Mouse (Mus musculus): Measurements from ENCODE around the gene Slc34a2. TPM values are rescaled to one million over a fixed set of nuclear protein-coding genes. Genes with fewer than 3 reads are reported as not detected.

Slc34a2 gene
- total and polyA plus RNA-seq, 2 experiments from 2014 or later: 0.10 TPM; not detected in 1

- TF ChIP-seq CTCF (IDR thresholded peaks at IDR 0.05; ENCODE audit: low read depth): no peak
- DNase-seq (no peak), ATAC-seq (peak; percentile 25; the same call in 1 of the 2 replicates)
- H3K36me3 ChIP-seq (ENCODE audit: insufficient read depth): no peaks in the 10 kb centered on the region
- no peak overlapping the region for H3K9ac ChIP-seq
- H3K4me3 ChIP-seq (ENCODE audit: low read depth, low read length): no peak overlapping the region
- no peaks in the 10 kb centered on the region for H3K27me3 ChIP-seq (ENCODE audit: insufficient read depth, low read length)
- no peaks in the 10 kb centered on the region for H3K4me1 ChIP-seq (ENCODE audit: insufficient read depth)
- no peaks in the 10 kb centered on the region for H3K9me3 ChIP-seq (ENCODE audit: low read length)
- 63% methylated on average over 8 of the region's 8 CpGs for WGBS
- H3K27ac ChIP-seq (ENCODE audit: low read depth, low read length): no peak overlapping the region
- H3K4me2 ChIP-seq (ENCODE audit: low read depth): no peak overlapping the region
Measured at GRCm38 (mm10) chr5:53025276-53025973, 12.5 kb upstream of the Slc34a2 start.

- H3K4me1 ChIP-seq (ENCODE audit: insufficient read depth): no peaks in the 10 kb centered on the region
- no peak for TF ChIP-seq CTCF (IDR thresholded peaks at IDR 0.05; ENCODE audit: low read depth)
- H3K9me3 ChIP-seq (ENCODE audit: low read length): no peaks in the 10 kb centered on the region
- ATAC-seq: no peak
- no peak overlapping the region for H3K4me2 ChIP-seq (ENCODE audit: low read depth)
- 83% methylated on average over 1 of the region's 1 CpGs for WGBS
- H3K27ac ChIP-seq (ENCODE audit: low read depth, low read length): no peak overlapping the region
- no peaks in the 10 kb centered on the region for H3K27me3 ChIP-seq (ENCODE audit: insufficient read depth, low read length)
- no peaks in the 10 kb centered on the region for H3K36me3 ChIP-seq (ENCODE audit: insufficient read depth)
- H3K4me3 ChIP-seq (ENCODE audit: low read depth, low read length): no peak overlapping the region
- DNase-seq: no peak
- H3K9ac ChIP-seq: no peak overlapping the region
Measured at GRCm38 (mm10) chr5:53031346-53031745, 6.5 kb upstream of the Slc34a2 start.

GRCm38 (mm10) chr5:53042034-53042748, 4.3 kb downstream of the Slc34a2 start:
- 46% methylated on average over 5 of the region's 5 CpGs for WGBS
- no peak overlapping the region for H3K4me3 ChIP-seq (ENCODE audit: low read depth, low read length)
- H3K9me3 ChIP-seq (ENCODE audit: low read length): no peaks in the 10 kb centered on the region
- H3K4me1 ChIP-seq (ENCODE audit: insufficient read depth): no peaks in the 10 kb centered on the region
- H3K27ac ChIP-seq (ENCODE audit: low read depth, low read length): no peak overlapping the region
- TF ChIP-seq CTCF (IDR thresholded peaks at IDR 0.05; ENCODE audit: low read depth): no peak
- DNase-seq: no peak
- no peak overlapping the region for H3K4me2 ChIP-seq (ENCODE audit: low read depth)
- ATAC-seq: no peak
- no peaks in the 10 kb centered on the region for H3K36me3 ChIP-seq (ENCODE audit: insufficient read depth)
- H3K27me3 ChIP-seq (ENCODE audit: insufficient read depth, low read length): no peaks in the 10 kb centered on the region
- H3K9ac ChIP-seq: no peak overlapping the region

GRCm38 (mm10) chr5:53042771-53043371, 5.0 kb downstream of the Slc34a2 start:
- Histone ChIP-seq H3K9me3 (ENCODE audit: low read length) (no peaks in the 10 kb centered on the region), H3K27ac (ENCODE audit: low read depth, low read length) (no peak overlapping the region), H3K4me1 (ENCODE audit: insufficient read depth) (no peaks in the 10 kb centered on the region), H3K4me3 (ENCODE audit: low read depth, low read length) (no peak overlapping the region), H3K36me3 (ENCODE audit: insufficient read depth) (no peaks in the 10 kb centered on the region), H3K27me3 (ENCODE audit: insufficient read depth, low read length) (no peaks in the 10 kb centered on the region), H3K9ac (no peak overlapping the region), H3K4me2 (ENCODE audit: low read depth) (no peak overlapping the region)
- ATAC-seq (no peak), DNase-seq (no peak)
- WGBS: 90% methylated on average over 8 of the region's 8 CpGs
- TF ChIP-seq CTCF (IDR thresholded peaks at IDR 0.05; ENCODE audit: low read depth): no peak

- no peak overlapping the region for H3K4me3 ChIP-seq (ENCODE audit: low read depth, low read length)
- H3K9ac ChIP-seq: no peak overlapping the region
- TF ChIP-seq CTCF (IDR thresholded peaks at IDR 0.05; ENCODE audit: low read depth): no peak
- peaks cover 3% of the 10 kb centered on the region; the same call in 1 of the 2 replicates for H3K27me3 ChIP-seq (ENCODE audit: insufficient read depth, low read length)
- H3K4me1 ChIP-seq (ENCODE audit: insufficient read depth): no peaks in the 10 kb centered on the region
- 54% methylated on average over 1 of the region's 1 CpGs for WGBS
- H3K4me2 ChIP-seq (ENCODE audit: low read depth): no peak overlapping the region
- no peak for DNase-seq
- H3K27ac ChIP-seq (ENCODE audit: low read depth, low read length): no peak overlapping the region
- no peaks in the 10 kb centered on the region for H3K9me3 ChIP-seq (ENCODE audit: low read length)
- ATAC-seq: no peak
- no peaks in the 10 kb centered on the region for H3K36me3 ChIP-seq (ENCODE audit: insufficient read depth)
Measured at GRCm38 (mm10) chr5:53043716-53044115, 5.8 kb downstream of the Slc34a2 start.

GRCm38 (mm10) chr5:53047951-53048350, 10.1 kb downstream of the Slc34a2 start:
- DNase-seq (no peak), ATAC-seq (no peak)
- no peak for TF ChIP-seq CTCF (IDR thresholded peaks at IDR 0.05; ENCODE audit: low read depth)
- Histone ChIP-seq H3K27me3 (ENCODE audit: insufficient read depth, low read length) (peaks cover 12% of the 10 kb centered on the region), H3K4me1 (ENCODE audit: insufficient read depth) (no peaks in the 10 kb centered on the region; the same call in 1 of the 2 replicates), H3K4me2 (ENCODE audit: low read depth) (no peak overlapping the region), H3K36me3 (ENCODE audit: insufficient read depth) (no peaks in the 10 kb centered on the region), H3K4me3 (ENCODE audit: low read depth, low read length) (no peak overlapping the region), H3K27ac (ENCODE audit: low read depth, low read length) (no peak overlapping the region), H3K9me3 (ENCODE audit: low read length) (no peaks in the 10 kb centered on the region), H3K9ac (no peak overlapping the region)
- WGBS: 20% methylated on average over 6 of the region's 6 CpGs

- no peak for DNase-seq
- 0 out of 2 replicates have a peak, but pooled peaks have one; percentile 5 for ATAC-seq
- H3K4me3 ChIP-seq (ENCODE audit: low read depth, low read length): peak overlapping the region; percentile 33
- WGBS: 47% methylated on average over 4 of the region's 4 CpGs
- H3K27ac ChIP-seq (ENCODE audit: low read depth, low read length): no peak overlapping the region
- peaks cover 12% of the 10 kb centered on the region for H3K27me3 ChIP-seq (ENCODE audit: insufficient read depth, low read length)
- H3K36me3 ChIP-seq (ENCODE audit: insufficient read depth): no peaks in the 10 kb centered on the region
- H3K9ac ChIP-seq: 0 out of 2 replicates have a peak overlapping the region, but pooled peaks have one; percentile 33
- TF ChIP-seq CTCF (IDR thresholded peaks at IDR 0.05; ENCODE audit: low read depth): no peak
- peak overlapping the region; percentile 63 for H3K4me2 ChIP-seq (ENCODE audit: low read depth)
- H3K9me3 ChIP-seq (ENCODE audit: low read length): no peaks in the 10 kb centered on the region
- no peaks in the 10 kb centered on the region; the same call in 1 of the 2 replicates for H3K4me1 ChIP-seq (ENCODE audit: insufficient read depth)
Measured at GRCm38 (mm10) chr5:53048599-53048998, 10.7 kb downstream of the Slc34a2 start.
